Mouse (Mus musculus): ENCODE data around the gene Trim3. TPM values are rescaled to one million over a fixed set of nuclear protein-coding genes. Genes with fewer than 3 reads are reported as not detected.

Gene Trim3
- polyA plus RNA-seq, 1 experiment from 2014 or later: 83.2 TPM

- no peaks in the 10 kb centered on the region for H3K36me3 ChIP-seq
- no peak overlapping the region for H3K4me3 ChIP-seq
- H3K9ac ChIP-seq: no peak overlapping the region
- peak; percentile 60; the same call in 1 of the 2 replicates for ATAC-seq (ENCODE audit: low FRiP score)
- H3K9me3 ChIP-seq: no peaks in the 10 kb centered on the region
- no peak overlapping the region for H3K4me2 ChIP-seq
- no peaks in the 10 kb centered on the region for H3K27me3 ChIP-seq
- no peak overlapping the region for H3K27ac ChIP-seq
- 38% methylated on average over 9 of the region's 9 CpGs for WGBS
- no peaks in the 10 kb centered on the region for H3K4me1 ChIP-seq (replicated peaks)
Observed at GRCm38 (mm10) chr7:105602860-105603623, 30.3 kb downstream of the Trim3 start.

GRCm38 (mm10) chr7:105590097-105590496, 43.3 kb downstream of the Trim3 start:
- 22% methylated on average over 7 of the region's 7 CpGs for WGBS
- no peaks in the 10 kb centered on the region for H3K27me3 ChIP-seq

GRCm38 (mm10) chr7:105588325-105588912, 45.0 kb downstream of the Trim3 start:
- no peak for ATAC-seq (ENCODE audit: low FRiP score)

More at GRCm38 (mm10) chr7:105590097-105590496, 43.3 kb downstream of the Trim3 start:
- no peak for ATAC-seq (ENCODE audit: low FRiP score)
- no peaks in the 10 kb centered on the region for H3K36me3 ChIP-seq
- H3K4me1 ChIP-seq (replicated peaks): no peaks in the 10 kb centered on the region
- H3K4me2 ChIP-seq: no peak overlapping the region
- H3K4me3 ChIP-seq: no peak overlapping the region
- H3K27ac ChIP-seq: no peak overlapping the region
- no peaks in the 10 kb centered on the region for H3K9me3 ChIP-seq
- H3K9ac ChIP-seq: no peak overlapping the region

GRCm38 (mm10) chr7:105581959-105582358, 51.4 kb downstream of the Trim3 start:
- Histone ChIP-seq H3K27me3 (no peaks in the 10 kb centered on the region), H3K36me3 (no peaks in the 10 kb centered on the region), H3K9me3 (no peaks in the 10 kb centered on the region), H3K9ac (peak overlapping the region; percentile 92), H3K27ac (peak overlapping the region; percentile 96), H3K4me3 (peak overlapping the region; percentile 71), H3K4me2 (peak overlapping the region; percentile 73), H3K4me1 (replicated peaks) (peaks cover 37% of the 10 kb centered on the region)
- WGBS: 57% methylated on average over 2 of the region's 2 CpGs
- ATAC-seq (ENCODE audit: low FRiP score): no peak

More at GRCm38 (mm10) chr7:105588325-105588912, 45.0 kb downstream of the Trim3 start:
- Histone ChIP-seq H3K27me3 (no peaks in the 10 kb centered on the region), H3K4me1 (replicated peaks) (no peaks in the 10 kb centered on the region), H3K9me3 (no peaks in the 10 kb centered on the region), H3K9ac (no peak overlapping the region), H3K27ac (no peak overlapping the region), H3K4me2 (no peak overlapping the region), H3K36me3 (no peaks in the 10 kb centered on the region), H3K4me3 (no peak overlapping the region)
- WGBS: 84% methylated on average over 9 of the region's 9 CpGs

GRCm38 (mm10) chr7:105581094-105581703, 52.2 kb downstream of the Trim3 start, which contains the start of gene Apbb1:
Gene Apbb1, minus strand, starts transcription at chr7:105581653.
- Histone ChIP-seq H3K4me2 (peak within 1 kb of the TSS; percentile 73), H3K9ac (peak within 1 kb of the TSS; percentile 92), H3K9me3 (no peaks in the 10 kb centered on the region), H3K4me3 (peak within 1 kb of the TSS; percentile 71), H3K4me1 (replicated peaks) (peaks cover 44% of the 10 kb centered on the region), H3K27me3 (no peaks in the 10 kb centered on the region), H3K36me3 (no peaks in the 10 kb centered on the region), H3K27ac (peak within 1 kb of the TSS; percentile 96)
- under 1% methylated on average over 31 of the region's 54 CpGs for WGBS
- peak; percentile 94 for ATAC-seq (ENCODE audit: low FRiP score)

GRCm38 (mm10) chr7:105580627-105581089, 52.7 kb downstream of the Trim3 start:
- ATAC-seq (ENCODE audit: low FRiP score): peak; percentile 67
- Histone ChIP-seq H3K27ac (peak overlapping the region; percentile 96), H3K4me1 (replicated peaks) (peaks cover 50% of the 10 kb centered on the region), H3K36me3 (no peaks in the 10 kb centered on the region), H3K9ac (peak overlapping the region; percentile 92), H3K9me3 (no peaks in the 10 kb centered on the region), H3K4me3 (peak overlapping the region; percentile 71), H3K4me2 (peak overlapping the region; percentile 73), H3K27me3 (no peaks in the 10 kb centered on the region)
- WGBS: 0% methylated on average over 17 of the region's 22 CpGs

- no peak for ATAC-seq (ENCODE audit: low FRiP score)
- H3K4me1 ChIP-seq (replicated peaks): peaks cover 72% of the 10 kb centered on the region
- no peak overlapping the region for H3K4me2 ChIP-seq
- H3K4me3 ChIP-seq: no peak overlapping the region
- H3K9me3 ChIP-seq: no peaks in the 10 kb centered on the region
- no peak overlapping the region for H3K27ac ChIP-seq
- H3K27me3 ChIP-seq: no peaks in the 10 kb centered on the region
- peaks cover 15% of the 10 kb centered on the region for H3K36me3 ChIP-seq
- H3K9ac ChIP-seq: no peak overlapping the region
- 89% methylated on average over 2 of the region's 2 CpGs for WGBS
Observed at GRCm38 (mm10) chr7:105578481-105578880, 54.9 kb downstream of the Trim3 start.

GRCm38 (mm10) chr7:105577377-105577871, 55.9 kb downstream of the Trim3 start:
- ATAC-seq (ENCODE audit: low FRiP score): no peak
- Histone ChIP-seq H3K4me1 (replicated peaks) (peaks cover 82% of the 10 kb centered on the region), H3K9me3 (no peaks in the 10 kb centered on the region), H3K27me3 (no peaks in the 10 kb centered on the region), H3K4me2 (no peak overlapping the region), H3K9ac (no peak overlapping the region), H3K27ac (no peak overlapping the region), H3K36me3 (peaks cover 25% of the 10 kb centered on the region), H3K4me3 (no peak overlapping the region)
- 94% methylated on average over 6 of the region's 6 CpGs for WGBS

GRCm38 (mm10) chr7:105576166-105576748, 57.1 kb downstream of the Trim3 start:
- no peaks in the 10 kb centered on the region for H3K27me3 ChIP-seq

GRCm38 (mm10) chr7:105574537-105574936, 58.8 kb downstream of the Trim3 start:
- Histone ChIP-seq H3K36me3 (peaks cover 26% of the 10 kb centered on the region), H3K4me2 (no peak overlapping the region), H3K4me1 (replicated peaks) (peaks cover 92% of the 10 kb centered on the region), H3K9me3 (no peaks in the 10 kb centered on the region), H3K27me3 (no peaks in the 10 kb centered on the region), H3K9ac (no peak overlapping the region), H3K27ac (no peak overlapping the region), H3K4me3 (no peak overlapping the region)
- no peak for ATAC-seq (ENCODE audit: low FRiP score)
- WGBS: 71% methylated on average over 4 of the region's 4 CpGs

More at GRCm38 (mm10) chr7:105576166-105576748, 57.1 kb downstream of the Trim3 start:
- H3K9me3 ChIP-seq: no peaks in the 10 kb centered on the region
- no peak for ATAC-seq (ENCODE audit: low FRiP score)
- no peak overlapping the region for H3K4me3 ChIP-seq
- H3K4me2 ChIP-seq: no peak overlapping the region
- H3K36me3 ChIP-seq: peaks cover 26% of the 10 kb centered on the region
- H3K27ac ChIP-seq: no peak overlapping the region
- no peak overlapping the region for H3K9ac ChIP-seq
- H3K4me1 ChIP-seq (replicated peaks): peaks cover 84% of the 10 kb centered on the region
- WGBS: 90% methylated on average over 3 of the region's 3 CpGs

GRCm38 (mm10) chr7:105572949-105573348, 60.4 kb downstream of the Trim3 start:
- peaks cover 27% of the 10 kb centered on the region for H3K36me3 ChIP-seq

GRCm38 (mm10) chr7:105570756-105571155, 62.6 kb downstream of the Trim3 start:
- peaks cover 77% of the 10 kb centered on the region for H3K4me1 ChIP-seq (replicated peaks)

More at GRCm38 (mm10) chr7:105572949-105573348, 60.4 kb downstream of the Trim3 start:
- no peak overlapping the region for H3K4me3 ChIP-seq
- no peak overlapping the region for H3K27ac ChIP-seq
- no peak overlapping the region; the same call in 1 of the 2 replicates for H3K9ac ChIP-seq
- H3K9me3 ChIP-seq: no peaks in the 10 kb centered on the region
- H3K4me2 ChIP-seq: no peak overlapping the region
- no peak for ATAC-seq (ENCODE audit: low FRiP score)
- peaks cover 92% of the 10 kb centered on the region for H3K4me1 ChIP-seq (replicated peaks)
- 88% methylated on average over 8 of the region's 8 CpGs for WGBS
- no peaks in the 10 kb centered on the region for H3K27me3 ChIP-seq

More at GRCm38 (mm10) chr7:105570756-105571155, 62.6 kb downstream of the Trim3 start:
- Histone ChIP-seq H3K4me3 (no peak overlapping the region), H3K27ac (peak overlapping the region; percentile 93), H3K4me2 (peak overlapping the region; percentile 59), H3K9ac (no peak overlapping the region), H3K27me3 (no peaks in the 10 kb centered on the region), H3K36me3 (peaks cover 49% of the 10 kb centered on the region), H3K9me3 (no peaks in the 10 kb centered on the region)
- WGBS: 76% methylated on average over 4 of the region's 4 CpGs
- ATAC-seq (ENCODE audit: low FRiP score): no peak
